Mouse (Mus musculus) gastrocnemius, adult 8-10 months (tissue): ENCODE data around the gene Cacna1c. TPM values are rescaled to one million over a fixed set of nuclear protein-coding genes. Genes with fewer than 3 reads are reported as not detected.

ENCODE experiments used
- DNase-seq, 2 experiments: peaks; one replicate each; pipeline ENCODE4 v3.0.0; 2022; ENCODE audit warnings: low spot score in 2 of 2
- total RNA-seq, 4 experiments: library from RNA; stranded (reverse); gene quantifications; 2 replicates each; pipeline ENCODE4 v1.2.4; 2022

Cacna1c gene
- total RNA-seq, 4 experiments from 2014 or later = 0.61 to 1.3 (median 0.90) TPM

DNA sequence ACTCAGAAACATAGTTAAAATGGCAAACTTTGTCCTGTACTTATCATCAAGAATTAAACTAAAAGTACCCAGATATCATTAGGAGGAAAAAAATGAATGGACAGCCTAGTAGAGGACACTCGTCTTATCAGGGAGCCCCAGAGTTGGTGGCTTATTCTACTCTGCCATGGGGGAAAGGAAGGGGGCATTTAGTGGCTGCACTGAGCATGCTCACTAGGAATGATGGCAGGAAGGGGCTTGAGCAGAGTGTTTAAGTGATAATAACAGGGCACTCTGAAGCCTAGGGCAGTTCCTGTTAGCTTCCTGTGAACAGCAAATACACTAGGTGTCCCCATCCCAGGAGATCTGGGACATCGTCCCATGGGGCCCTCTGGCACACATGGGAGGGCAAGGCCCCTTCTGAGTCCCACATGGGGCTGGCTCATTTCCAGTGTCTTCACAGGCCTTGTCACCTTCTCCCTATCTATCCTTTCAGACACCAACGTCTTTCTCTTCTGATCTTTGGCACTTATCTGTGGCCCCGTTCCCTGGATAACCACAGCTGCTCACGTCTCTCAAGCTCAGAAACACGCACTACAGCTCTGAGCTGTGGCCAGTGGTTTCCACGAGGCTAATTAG is 437.8 kb downstream of the Cacna1c start:
- DNase-seq = no peak

DNA sequence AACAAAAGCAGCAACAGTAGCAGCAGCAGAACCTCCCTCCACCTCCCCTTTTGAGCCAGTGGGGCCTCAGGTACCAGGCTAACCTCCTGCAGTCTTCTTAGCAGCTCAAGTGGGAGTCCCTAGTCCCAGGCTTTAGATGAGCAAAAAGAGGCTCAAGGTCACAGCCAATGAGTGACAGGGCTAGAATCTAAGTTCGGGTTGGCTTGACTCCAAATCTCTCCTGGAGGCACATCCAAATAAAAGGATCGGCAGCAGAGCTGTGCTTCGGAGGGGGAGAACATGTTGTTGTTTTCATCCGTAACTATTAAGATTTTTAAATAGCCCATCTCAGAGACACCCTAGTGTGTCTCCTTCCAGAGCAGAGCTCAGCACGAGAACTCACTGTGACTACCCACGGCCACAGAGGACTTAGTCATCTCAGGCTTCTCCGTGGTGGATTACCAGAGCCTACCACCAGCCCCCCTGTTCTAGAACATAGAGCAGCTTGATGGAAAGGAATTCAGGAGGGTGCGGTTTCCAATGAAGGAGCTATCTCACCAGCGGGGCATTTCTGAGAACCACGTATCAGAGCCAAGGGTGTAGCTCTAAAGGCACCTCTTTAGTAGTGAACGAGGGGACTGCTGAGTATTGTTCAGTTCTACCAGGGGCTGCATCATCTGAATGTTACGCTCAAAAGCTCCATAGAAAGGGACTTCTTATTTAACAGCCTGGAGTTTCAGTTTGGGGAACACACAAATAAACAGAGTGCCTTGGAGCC is 438.5 kb downstream of the Cacna1c start:
- DNase-seq = no peak

DNA sequence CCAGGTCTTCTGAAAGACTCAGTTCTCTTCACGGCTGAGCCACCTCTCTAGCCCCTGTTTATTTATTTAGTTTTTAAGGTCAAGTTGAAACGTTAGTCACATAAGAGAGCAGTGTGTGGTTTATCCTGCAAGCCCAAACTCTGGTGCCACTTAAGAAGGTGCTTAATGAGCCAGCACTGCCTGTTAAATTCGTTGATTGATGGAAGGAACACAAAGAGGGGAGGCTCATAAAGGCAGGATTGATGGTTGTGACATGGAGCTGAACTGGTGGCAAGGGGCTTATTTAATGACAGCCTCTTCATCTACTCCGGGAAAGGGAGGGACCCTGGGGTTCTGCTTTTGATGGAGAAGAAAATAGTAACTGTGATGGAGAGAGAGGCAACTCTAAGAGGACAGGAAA is 439.7 kb downstream of the Cacna1c start:
- no peak for DNase-seq

DNA sequence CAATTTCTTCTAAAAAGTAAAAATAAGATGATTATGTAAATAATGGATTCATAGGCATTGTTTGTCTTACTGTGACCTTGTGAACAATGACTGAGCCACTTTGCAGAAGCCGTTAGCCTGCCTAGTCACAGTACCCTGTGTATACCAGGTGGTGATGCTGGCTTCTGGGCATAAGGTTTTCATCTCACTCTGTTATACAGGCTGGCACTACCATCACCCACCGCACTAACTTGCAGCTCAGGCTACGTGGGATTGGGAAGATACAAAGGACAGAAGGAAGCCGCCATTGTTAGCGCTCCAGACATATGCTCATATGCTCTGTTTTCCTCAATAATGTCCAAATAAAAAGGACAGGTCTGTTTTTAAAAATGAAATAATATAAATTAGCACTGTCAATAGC is 440.4 kb downstream of the Cacna1c start:
- DNase-seq = no peak

DNA sequence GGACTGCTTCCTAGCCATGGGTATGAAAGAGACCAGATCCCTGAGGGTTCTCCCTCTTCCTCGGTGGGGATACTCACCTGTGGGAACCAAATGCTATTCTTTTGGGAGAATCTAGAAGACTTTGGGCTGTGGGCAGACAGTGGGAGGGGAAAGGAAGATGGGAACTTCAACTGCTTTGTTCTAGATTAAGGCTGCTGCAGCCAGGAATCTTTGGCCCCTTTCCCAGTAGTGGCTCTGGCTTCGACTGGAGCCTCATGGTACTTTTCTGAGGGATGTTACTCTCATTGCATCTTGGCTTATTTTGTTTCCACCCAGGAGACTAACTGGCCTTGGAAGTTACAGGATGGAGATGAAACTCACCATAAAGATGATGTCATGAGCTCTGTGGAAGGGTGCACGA is 441.8 kb downstream of the Cacna1c start:
- DNase-seq = no peak

DNA sequence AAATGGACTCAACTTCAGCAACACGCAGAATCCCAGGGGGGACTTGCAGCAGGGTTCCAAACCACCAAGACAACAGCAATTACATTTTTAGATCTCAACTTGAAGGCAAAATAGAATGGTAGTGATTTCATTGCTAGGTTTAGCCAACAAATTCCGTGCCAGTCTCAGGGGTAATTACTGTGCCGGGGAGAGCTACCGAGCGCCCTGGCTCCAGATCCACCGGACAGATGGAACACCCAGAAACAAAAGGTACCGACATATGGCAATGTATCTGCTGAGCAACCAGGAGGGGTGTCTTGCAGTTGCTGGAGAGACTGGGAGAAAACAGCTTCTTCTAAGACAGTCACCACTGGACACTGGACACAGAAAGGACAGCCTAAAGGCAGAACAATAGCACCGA is 442.4 kb downstream of the Cacna1c start:
- DNase-seq = no peak

DNA sequence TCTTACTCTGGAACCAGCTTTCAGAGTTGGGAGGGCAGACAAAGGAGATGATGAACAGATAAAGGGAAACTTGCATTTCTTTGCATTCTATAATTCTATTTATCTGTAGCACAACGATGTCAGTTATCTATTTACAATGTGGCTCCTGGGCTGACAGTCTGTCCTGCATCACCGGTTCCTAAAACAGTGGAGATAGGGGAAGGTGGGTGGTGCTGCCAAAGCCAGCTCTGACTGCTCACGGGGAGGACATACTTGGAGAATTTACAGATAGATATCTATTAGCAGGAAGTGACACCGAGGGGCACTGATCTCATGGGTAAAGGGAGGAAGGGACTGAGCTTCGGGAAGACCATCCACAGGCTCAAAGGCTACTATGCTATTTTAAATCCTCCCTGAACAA is 443.2 kb downstream of the Cacna1c start:
- no peak for DNase-seq

DNA sequence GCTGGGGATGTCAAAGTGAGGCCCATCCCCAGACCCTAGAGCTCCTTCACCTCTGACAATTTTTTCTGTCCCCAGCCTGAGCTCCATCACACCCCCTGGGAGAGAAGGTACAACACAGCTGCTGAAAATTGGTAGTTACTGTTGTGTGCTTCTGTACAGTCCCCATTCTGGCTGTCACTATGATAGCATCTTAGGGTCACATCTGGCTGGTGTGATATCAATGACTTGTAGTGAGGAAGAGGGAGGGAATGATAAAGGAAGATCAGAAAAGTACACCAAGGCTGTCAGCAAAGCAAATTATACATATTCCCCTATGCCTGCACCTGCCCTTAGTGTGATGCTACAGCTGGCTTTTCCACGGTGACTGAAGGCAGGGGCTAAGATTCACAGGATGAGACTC is 446.9 kb downstream of the Cacna1c start:
- no peak for DNase-seq

DNA sequence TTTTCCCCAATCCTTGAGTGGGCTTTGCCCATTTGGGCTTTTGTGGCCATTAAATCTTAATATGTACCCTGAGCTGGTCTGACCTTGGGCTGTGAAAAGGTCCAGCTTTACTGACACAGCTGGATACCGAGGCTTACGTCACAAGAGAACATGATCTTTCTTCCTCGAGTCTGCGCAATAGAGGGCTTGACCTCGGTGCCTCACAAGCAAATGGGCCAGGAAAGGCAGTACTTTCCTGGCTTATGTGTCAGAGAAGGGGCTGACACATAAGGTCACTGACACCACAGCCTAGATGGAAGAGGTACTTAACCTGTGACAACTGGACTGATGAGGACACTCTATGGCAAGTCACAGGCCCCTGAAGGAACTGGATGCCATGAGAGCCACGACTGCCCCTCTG is 453.5 kb downstream of the Cacna1c start:
- DNase-seq = no peak

DNA sequence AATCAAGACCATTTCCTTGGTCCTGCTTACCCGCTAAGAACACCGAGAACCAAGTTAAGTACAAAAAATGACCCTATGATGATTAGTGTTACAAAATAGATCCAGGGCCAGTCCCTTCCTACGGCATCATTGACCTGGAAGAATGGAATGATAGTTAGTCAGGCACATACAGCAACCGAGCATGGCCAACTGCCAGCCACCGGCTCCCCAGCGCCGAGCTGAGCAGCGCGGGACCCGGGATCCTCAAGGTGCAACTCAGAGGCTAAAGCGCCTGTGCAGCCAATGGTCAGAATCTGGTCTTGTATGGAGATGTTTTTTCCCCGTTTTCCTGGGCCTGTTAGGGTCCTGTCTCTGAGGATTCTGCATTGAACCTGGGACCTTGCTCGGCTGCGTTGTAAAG is 454.4 kb downstream of the Cacna1c start:
- DNase-seq = no peak

DNA sequence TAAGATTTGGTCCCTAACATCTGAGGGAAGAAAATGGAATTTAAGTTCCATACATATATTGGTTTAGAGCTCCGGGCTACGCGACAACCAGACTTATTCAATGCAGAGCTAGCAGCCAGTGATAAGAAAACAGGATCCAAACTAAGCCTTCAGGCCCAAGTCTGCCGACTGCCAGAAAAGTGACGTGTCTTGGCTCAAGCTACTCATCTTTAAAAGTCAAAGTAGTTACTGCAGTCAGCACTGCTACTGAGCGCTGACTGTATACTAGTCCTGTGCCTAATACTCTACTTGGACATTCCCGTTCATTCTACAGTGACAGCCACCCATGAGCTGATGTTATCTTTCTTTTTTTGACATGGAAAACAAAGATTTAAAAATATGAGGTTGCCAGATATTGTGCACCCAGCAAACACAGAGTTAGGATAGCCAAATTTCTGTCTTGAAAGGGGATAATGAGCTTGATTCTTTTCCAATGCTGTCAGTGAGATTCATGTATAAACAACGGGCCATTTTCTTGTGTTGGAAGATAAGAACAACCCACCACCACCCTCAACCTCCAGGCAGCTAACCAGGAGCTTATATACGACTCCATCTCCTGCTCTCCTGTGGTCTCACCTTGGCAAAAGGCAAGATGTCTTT is 456.1 kb downstream of the Cacna1c start:
- no peak for DNase-seq

DNA sequence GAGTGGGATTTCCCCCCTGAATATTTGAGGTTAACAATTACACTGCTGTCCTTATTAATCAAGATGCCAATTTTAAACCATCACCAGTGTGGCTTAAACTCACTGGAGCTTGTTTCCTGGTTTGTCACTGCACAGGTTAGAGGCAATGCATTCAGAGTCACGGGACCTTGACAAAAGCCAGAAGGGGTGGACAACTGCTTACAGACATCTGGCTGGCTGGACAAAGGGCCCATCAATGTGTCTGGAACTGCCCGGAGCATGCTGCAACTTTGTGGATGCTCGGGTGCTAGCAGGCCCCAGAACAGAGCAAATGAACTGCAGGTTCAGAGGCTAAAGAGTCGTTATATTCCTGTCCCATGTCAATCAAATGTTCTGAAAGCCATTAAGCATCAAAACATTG is 456.9 kb downstream of the Cacna1c start:
- no peak for DNase-seq

DNA sequence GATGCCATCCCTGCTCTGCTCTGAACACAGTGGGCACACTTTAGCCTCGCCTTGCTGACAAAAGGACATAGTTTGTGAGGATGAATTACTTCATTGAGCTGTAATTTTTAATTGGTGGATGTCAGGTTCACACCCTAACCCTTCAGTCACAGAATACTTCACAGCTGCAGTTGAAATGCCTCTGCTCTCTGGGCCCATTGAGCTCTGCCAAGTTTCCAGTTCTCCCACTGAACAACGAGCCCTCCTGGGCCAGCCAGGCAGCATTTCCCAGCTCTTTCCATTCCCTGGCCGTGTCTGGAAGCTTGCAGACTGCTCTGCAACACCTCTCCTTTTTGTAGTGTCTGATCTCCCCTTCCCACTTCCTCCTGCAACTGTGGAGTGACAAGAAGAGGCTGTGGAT is 457.6 kb downstream of the Cacna1c start:
- no peak for DNase-seq

DNA sequence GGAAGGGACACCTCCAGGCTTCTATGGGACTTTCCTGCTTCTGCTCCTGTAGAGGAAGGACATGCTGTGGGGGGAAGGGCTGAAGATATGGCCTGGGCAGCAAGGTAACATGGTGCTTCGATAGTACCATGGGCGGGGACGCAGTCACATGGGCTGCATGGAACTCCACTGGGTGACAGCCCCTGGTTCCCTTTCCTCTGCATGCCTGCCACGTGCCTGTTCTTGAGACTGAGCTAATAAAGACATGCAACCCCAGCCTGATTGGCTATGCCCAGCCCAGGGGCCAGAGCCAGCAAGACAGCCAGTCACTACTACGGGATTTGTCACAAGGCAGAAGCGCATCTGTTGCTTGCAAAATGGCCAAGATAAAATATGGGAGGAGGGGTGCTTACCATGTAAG is 459.1 kb downstream of the Cacna1c start:
- no peak for DNase-seq

DNA sequence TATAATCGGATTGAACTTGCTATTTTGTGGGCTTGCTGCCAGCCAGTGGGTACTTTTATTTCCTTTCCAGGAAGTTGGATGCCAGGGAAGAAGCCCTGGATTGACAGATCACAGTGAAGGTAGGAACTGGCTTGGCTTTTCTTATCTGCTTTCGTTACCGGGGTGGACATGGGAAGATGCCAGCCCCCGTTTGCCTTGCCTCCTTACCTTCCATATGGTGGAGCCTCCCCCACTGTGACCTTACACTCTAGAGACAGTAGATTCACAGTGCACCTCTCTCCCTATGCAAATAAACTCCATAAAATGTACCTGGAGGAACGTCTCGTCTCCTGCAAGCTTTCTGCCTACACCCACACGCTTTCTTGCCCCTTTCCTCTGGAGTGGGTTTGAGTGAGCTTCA is 459.7 kb downstream of the Cacna1c start:
- no peak for DNase-seq

DNA sequence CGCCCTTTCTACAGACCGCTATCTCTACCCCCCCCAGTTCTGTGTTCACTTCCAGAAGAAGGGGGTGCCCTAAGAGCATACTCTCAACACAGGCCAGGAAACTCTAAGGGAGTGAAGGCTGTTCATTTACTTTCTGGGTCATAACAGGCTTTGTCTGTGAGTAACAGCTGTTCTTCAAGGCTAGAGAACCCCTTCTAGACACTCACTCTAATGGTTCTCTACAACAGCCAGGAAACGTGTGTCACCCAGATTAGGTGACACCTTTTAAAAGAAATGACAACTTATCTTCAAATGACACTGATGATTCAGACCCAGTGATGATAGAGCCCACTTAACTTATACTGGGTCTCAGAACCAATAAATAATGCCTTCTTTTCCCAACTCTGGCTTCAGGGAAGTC is 461.1 kb downstream of the Cacna1c start:
- no peak for DNase-seq

DNA sequence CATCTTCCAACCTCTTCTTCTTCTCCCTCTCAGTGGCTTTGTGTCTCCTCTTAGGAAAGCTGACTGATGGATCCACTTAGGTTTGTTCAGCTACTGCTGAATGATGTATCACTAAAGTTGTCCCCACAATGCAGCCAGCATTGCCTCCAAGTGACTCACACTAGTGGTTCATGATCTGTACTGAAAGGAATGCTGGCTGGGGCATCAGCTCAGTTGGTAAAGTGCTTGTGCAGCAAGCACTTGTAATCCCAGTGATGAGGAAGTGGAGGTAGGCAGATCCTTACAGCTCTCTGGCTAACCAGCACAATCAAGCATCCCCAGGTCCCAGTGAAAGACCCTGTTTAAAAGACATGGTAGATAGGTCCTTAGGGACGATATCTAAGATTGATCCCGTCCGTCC is 464.3 kb downstream of the Cacna1c start:
- DNase-seq = no peak

DNA sequence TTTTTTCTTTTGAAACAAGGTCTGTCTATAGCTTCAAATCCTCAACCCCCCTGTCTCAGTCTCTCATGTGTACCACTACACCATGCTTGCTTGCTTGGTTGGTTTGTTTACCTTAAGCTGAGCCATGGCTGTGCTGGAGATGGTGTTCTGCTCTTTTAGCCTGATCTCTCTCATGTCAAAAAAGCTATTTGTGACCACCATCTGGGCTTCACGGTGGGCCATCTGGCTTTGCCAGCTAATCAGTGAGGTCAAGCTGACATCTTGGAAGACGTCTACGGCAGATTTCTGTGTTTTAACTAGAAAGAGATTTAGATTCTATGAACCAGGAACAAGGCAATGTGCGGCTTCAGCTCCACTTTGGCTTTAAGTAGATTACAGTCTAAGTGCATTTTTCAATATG is 471.3 kb downstream of the Cacna1c start:
- DNase-seq = no peak

DNA sequence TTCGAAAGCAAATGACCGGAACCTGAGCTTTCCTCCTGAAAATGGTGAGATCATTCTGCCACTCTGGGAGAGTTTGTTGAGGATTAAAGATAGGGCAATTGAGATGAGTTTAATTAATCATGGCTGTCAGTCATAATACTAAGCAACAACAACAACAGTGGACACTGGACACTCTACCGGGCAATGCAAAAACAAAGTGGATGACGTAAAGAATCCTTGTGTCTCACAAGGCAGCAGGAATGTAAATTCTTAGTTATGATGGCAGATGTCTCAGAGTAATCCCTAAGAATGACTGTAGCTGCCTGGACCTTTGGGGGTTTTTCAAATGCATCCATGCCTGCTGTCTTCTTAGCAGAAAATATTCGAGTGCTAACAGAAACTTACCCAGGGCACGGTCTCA is 471.8 kb downstream of the Cacna1c start:
- DNase-seq = no peak

DNA sequence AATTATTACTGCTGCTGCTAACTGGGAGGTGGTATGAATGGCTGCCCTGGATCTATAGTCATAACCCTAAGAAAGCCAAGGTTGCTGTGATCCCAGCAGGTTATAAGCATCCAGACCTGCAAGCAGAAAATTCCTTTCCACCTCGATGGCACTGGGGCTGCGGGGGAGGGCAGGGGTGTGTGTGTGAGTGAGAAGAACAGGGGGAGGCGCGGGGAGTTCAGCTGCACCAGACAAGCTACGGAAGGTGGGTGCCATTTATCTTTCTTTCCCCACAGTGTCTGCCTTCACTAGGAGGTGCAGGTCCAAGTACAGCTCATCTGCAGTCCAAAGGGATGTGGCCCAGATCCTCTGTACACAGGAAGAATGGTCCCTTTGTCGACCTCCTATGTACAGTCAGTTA is 473.9 kb downstream of the Cacna1c start:
- DNase-seq = no peak

DNA sequence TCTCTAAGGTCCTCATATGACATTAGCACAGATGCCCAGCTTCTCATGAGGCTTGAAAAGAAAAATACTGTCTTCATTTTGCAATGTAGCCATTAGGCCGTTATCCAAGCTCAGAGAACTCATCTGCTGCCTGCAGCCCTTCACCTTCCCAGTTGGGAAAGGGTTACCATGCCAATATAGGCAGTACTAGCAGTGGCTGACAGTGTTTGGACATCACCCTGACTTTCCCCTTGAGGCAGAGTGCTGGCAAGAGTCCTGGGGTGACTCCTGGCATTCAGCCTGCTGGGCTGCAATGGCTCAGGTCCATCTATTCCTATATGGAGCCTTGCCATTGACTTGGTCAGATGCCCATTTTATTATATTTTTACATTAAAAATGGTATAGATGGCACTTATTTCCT is 476.7 kb downstream of the Cacna1c start:
- DNase-seq = no peak

DNA sequence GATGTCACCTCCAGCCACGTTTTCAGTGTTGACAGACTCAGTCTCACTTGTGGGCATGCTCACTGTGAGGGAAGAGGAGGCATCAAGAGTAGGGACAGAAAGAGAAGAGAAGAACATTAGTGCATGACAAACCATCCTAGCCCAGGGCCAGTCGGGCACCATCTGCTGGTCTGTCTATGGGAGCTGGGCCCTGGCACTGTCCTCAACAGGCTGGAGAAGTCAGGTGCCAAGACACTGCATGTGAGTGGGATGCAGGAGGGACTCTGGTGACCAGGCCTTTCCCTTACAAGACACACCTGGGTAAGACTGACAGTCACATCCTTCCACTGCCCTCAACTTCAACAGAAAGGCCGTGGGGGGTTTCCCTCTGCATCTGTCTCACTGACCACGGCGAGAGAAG is 482.9 kb downstream of the Cacna1c start:
- DNase-seq = no peak
